Mouse (Mus musculus): ENCODE measurements around the gene Mier2.

Gene Mier2
- long read RNA-seq, experiment 1, partial matches to known transcripts: 2 of 4 reads
- long read RNA-seq, experiment 1, other reads (novel, unspliced or antisense): 0 of 4 reads
- long read RNA-seq, experiment 2, transcript Mier2-203 (14 exons, 2,676 nt): major isoform, 5 of 8 reads
- long read RNA-seq, experiment 2, partial matches to known transcripts: 2 of 8 reads
- long read RNA-seq, experiment 2, other reads (novel, unspliced or antisense): 1 of 8 reads

- intact Hi-C loops (cut with DNase I): no loop called here
Measured at GRCm38 (mm10) chr10:79554330-79555237, at the start of gene Mier2. TSS of gene Mier2 (minus strand) at chr10:79555199.

GRCm38 (mm10) chr10:79597936-79598230, 42.9 kb upstream of the Mier2 start:
- intact Hi-C loops (cut with DNase I): loop anchor here (5.0 kb wide), 1 partner anchor 69 kb away; the partner anchor contains the start of gene Tpgs1

GRCm38 (mm10) chr10:79597051-79597935, 42.3 kb upstream of the Mier2 start:
- intact Hi-C loops (cut with DNase I): loop anchor here (5.0 kb wide), 1 partner anchor 70 kb away; the partner anchor contains the start of gene Tpgs1

GRCm38 (mm10) chr10:79595590-79595929, 40.6 kb upstream of the Mier2 start:
- intact Hi-C loops (cut with DNase I): loop anchor here (2.0 to 5.0 kb wide), 2 partner anchors 53 to 72 kb away; partner anchors contain the start of gene Tpgs1

GRCm38 (mm10) chr10:79594872-79595589, 40.0 kb upstream of the Mier2 start:
- intact Hi-C loops (cut with DNase I): loop anchor here (2.0 to 5.0 kb wide), 2 partner anchors 54 to 72 kb away; partner anchors contain the start of gene Tpgs1

- intact Hi-C loops (cut with DNase I): loop anchor here (2.0 kb wide), 1 partner anchor 55 kb away; no protein-coding TSS in a partner anchor
Measured at GRCm38 (mm10) chr10:79594111-79594510, 39.1 kb upstream of the Mier2 start.

GRCm38 (mm10) chr10:79590702-79591101, 35.7 kb upstream of the Mier2 start:
- intact Hi-C loops (cut with DNase I): no loop called here

- intact Hi-C loops (cut with DNase I): no loop called here
Measured at GRCm38 (mm10) chr10:79587752-79588126, 32.7 kb upstream of the Mier2 start.

GRCm38 (mm10) chr10:79587061-79587751, 32.2 kb upstream of the Mier2 start, which contains the start of gene Theg:
TSS of gene Theg (minus strand) at chr10:79587331.
- intact Hi-C loops (cut with DNase I): no loop called here

GRCm38 (mm10) chr10:79586243-79586642, 31.2 kb upstream of the Mier2 start:
- intact Hi-C loops (cut with DNase I): no loop called here

GRCm38 (mm10) chr10:79585723-79586122, 30.7 kb upstream of the Mier2 start:
- intact Hi-C loops (cut with DNase I): no loop called here

- intact Hi-C loops (cut with DNase I): no loop called here
Measured at GRCm38 (mm10) chr10:79585136-79585535, 30.1 kb upstream of the Mier2 start.

GRCm38 (mm10) chr10:79584426-79584825, 29.4 kb upstream of the Mier2 start:
- intact Hi-C loops (cut with DNase I): no loop called here

- intact Hi-C loops (cut with DNase I): no loop called here
Measured at GRCm38 (mm10) chr10:79584021-79584420, 29.0 kb upstream of the Mier2 start.

GRCm38 (mm10) chr10:79581501-79581900, 26.5 kb upstream of the Mier2 start:
- intact Hi-C loops (cut with DNase I): no loop called here

- intact Hi-C loops (cut with DNase I): no loop called here
Measured at GRCm38 (mm10) chr10:79580811-79581210, 25.8 kb upstream of the Mier2 start.

GRCm38 (mm10) chr10:79580356-79580755, 25.4 kb upstream of the Mier2 start:
- intact Hi-C loops (cut with DNase I): no loop called here

- intact Hi-C loops (cut with DNase I): no loop called here
Measured at GRCm38 (mm10) chr10:79579781-79580180, 24.8 kb upstream of the Mier2 start.

GRCm38 (mm10) chr10:79578891-79579290, 23.9 kb upstream of the Mier2 start:
- intact Hi-C loops (cut with DNase I): no loop called here

GRCm38 (mm10) chr10:79578276-79578675, 23.3 kb upstream of the Mier2 start:
- intact Hi-C loops (cut with DNase I): no loop called here

All from adrenal gland (tissue).